Mouse (Mus musculus) heart, adult 2 months (tissue): ENCODE data around the gene Ppp6r2. TPM values are rescaled to one million over a fixed set of nuclear protein-coding genes. Genes with fewer than 3 reads are reported as not detected.
A peak's percentile ranks its signal among the peaks of the same experiment; 100 is the strongest.

Source experiments
- DNase-seq, 2 experiments: peaks; one replicate each; pipeline ENCODE4 v3.0.0; 2021
- H3K27ac ChIP-seq: fragments of 200-600 bp; 2 replicates; pipeline ENCODE4 v1.8.1; 2022
- H3K27me3 ChIP-seq: fragments of 200-500 bp; 2 replicates; pipeline ENCODE4 v1.6.1; 2012; ENCODE audit warnings: mild to moderate bottlenecking, low read length, inconsistent platforms, mixed read lengths; ENCODE audit not compliant: control insufficient read depth, insufficient read depth
- H3K36me3 ChIP-seq: fragments of 200-500 bp; 2 replicates; pipeline ENCODE4 v1.6.1; 2012; ENCODE audit warnings: low read length, inconsistent platforms; ENCODE audit not compliant: control insufficient read depth, insufficient read depth
- H3K4me1 ChIP-seq: fragments of 200-500 bp; 2 replicates; pipeline ENCODE4 v1.6.1; 2011; ENCODE audit warnings: low read length; ENCODE audit not compliant: control insufficient read depth, insufficient read depth
- H3K4me3 ChIP-seq: fragments of 200-600 bp; 2 replicates; pipeline ENCODE4 v1.8.1; 2022
- H3K79me2 ChIP-seq: fragments of 200-500 bp; replicated peaks from 2 replicates; pipeline ENCODE4 v1.6.1; 2012; ENCODE audit warnings: mild to moderate bottlenecking, inconsistent platforms, low read length, moderate library complexity, mixed read lengths; ENCODE audit not compliant: control insufficient read depth, insufficient read depth
- H3K9ac ChIP-seq: fragments of 200-500 bp; 2 replicates; pipeline ENCODE4 v1.6.1; 2012; ENCODE audit warnings: low read depth, mild to moderate bottlenecking, control low read depth, inconsistent platforms, low read length, mixed read lengths
- CTCF ChIP-seq: fragments of 200-600 bp; IDR thresholded peaks from 2 replicates; pipeline ENCODE4 v1.8.1; 2022; ENCODE audit warnings: antibody characterized with exemption, mild to moderate bottlenecking, moderate library complexity
- EP300 ChIP-seq: fragments of 200-500 bp; IDR thresholded peaks from 2 replicates; pipeline ENCODE4 v1.6.1; 2011; ENCODE audit warnings: low read depth, low read length, control low read depth; ENCODE audit not compliant: insufficient read depth
- POLR2A ChIP-seq: fragments of 200-500 bp; IDR thresholded peaks from 2 replicates; pipeline ENCODE4 v1.6.1; 2011; ENCODE audit warnings: mild to moderate bottlenecking, low read depth, low read length, control low read depth; ENCODE audit not compliant: insufficient read depth
- WGBS: fragments of 180-500 bp; shearing (Covaris S2); methylation state at CpG from one replicate; pipeline ENCODE4 v1.1.7; 2018; 5-methylcytosine and 5-hydroxymethylcytosine counted together
- intact Hi-C: fragments of 180-260 bp; cut with DNase I; formaldehyde crosslinking; loops from one replicate; pipeline ENCODE4 v1.15.1; 2025
- polyA plus RNA-seq: library from polyadenylated mRNA; depleted of rRNA; stranded (reverse); fragments of >200 nt; gene quantifications from 2 replicates; pipeline ENCODE4 v1.2.3, GENCODE M21; 2012
- total RNA-seq, 2 experiments: library from RNA; stranded (reverse); gene quantifications; 2 replicates each; pipeline ENCODE4 v1.2.3; 2021

Gene Ppp6r2
- total and polyA plus RNA-seq, 3 experiments = 66.7 to 107 (median 79.0) TPM

- Histone ChIP-seq H3K79me2 (no peaks in the 10 kb centered on the region), H3K9ac (no peak overlapping the region), H3K36me3 (no peaks in the 10 kb centered on the region), H3K27me3 (no peaks in the 10 kb centered on the region), H3K4me1 (no peaks in the 10 kb centered on the region; the same call in 1 of the 2 replicates), H3K27ac (no peak overlapping the region; the same call in 1 of the 2 replicates), H3K4me3 (no peak overlapping the region)
- WGBS = 36% methylated on average over 3 of the region's 3 CpGs
- DNase-seq = peak in 1 of 2 experiments; percentile 16
- intact Hi-C loops = loop anchor here (10.0 kb wide), 1 partner anchor 305 kb away; no protein-coding TSS in a partner anchor
- TF ChIP-seq POLR2A = no peak
- TF ChIP-seq CTCF = no peak
- TF ChIP-seq EP300 = no peak
These were observed 28.5 kb downstream of the Ppp6r2 start for GRCm38 (mm10) chr15:89239751-89240392.

GRCm38 (mm10) chr15:89241025-89241424 lies 29.7 kb downstream of the Ppp6r2 start:
- 67% methylated on average over 2 of the region's 2 CpGs for WGBS
- Histone ChIP-seq H3K4me3 (no peak overlapping the region), H3K4me1 (no peaks in the 10 kb centered on the region; the same call in 1 of the 2 replicates), H3K27me3 (no peaks in the 10 kb centered on the region), H3K79me2 (no peaks in the 10 kb centered on the region), H3K27ac (no peak overlapping the region), H3K36me3 (no peaks in the 10 kb centered on the region), H3K9ac (no peak overlapping the region)
- intact Hi-C loops = no loop called here
- no peak for TF ChIP-seq EP300
- TF ChIP-seq CTCF = peak; percentile 51
- no peak for DNase-seq

- H3K9ac ChIP-seq = no peak overlapping the region
- no peak for DNase-seq
- H3K27me3 ChIP-seq = no peaks in the 10 kb centered on the region
- no peak for TF ChIP-seq CTCF
- TF ChIP-seq POLR2A = no peak
- no peak for TF ChIP-seq EP300
- H3K4me1 ChIP-seq = no peaks in the 10 kb centered on the region
- WGBS = 90% methylated on average over 6 of the region's 6 CpGs
- no peaks in the 10 kb centered on the region for H3K36me3 ChIP-seq
- no peaks in the 10 kb centered on the region for H3K79me2 ChIP-seq
- intact Hi-C loops = no loop called here
- H3K27ac ChIP-seq = no peak overlapping the region
- no peak overlapping the region for H3K4me3 ChIP-seq
These were observed 37.7 kb downstream of the Ppp6r2 start for GRCm38 (mm10) chr15:89249063-89249462.

- Histone ChIP-seq H3K4me3 (no peak overlapping the region), H3K9ac (no peak overlapping the region), H3K79me2 (no peaks in the 10 kb centered on the region), H3K36me3 (no peaks in the 10 kb centered on the region), H3K4me1 (no peaks in the 10 kb centered on the region), H3K27ac (no peak overlapping the region), H3K27me3 (no peaks in the 10 kb centered on the region)
- 84% methylated on average over 4 of the region's 4 CpGs for WGBS
- intact Hi-C loops = no loop called here
- no peak for TF ChIP-seq CTCF
- TF ChIP-seq POLR2A = no peak
- TF ChIP-seq EP300 = no peak
- DNase-seq = peak in 1 of 2 experiments; percentile 20
These were observed 44.0 kb downstream of the Ppp6r2 start for GRCm38 (mm10) chr15:89255330-89255729.

GRCm38 (mm10) chr15:89258997-89259396 lies 47.6 kb downstream of the Ppp6r2 start:
- Histone ChIP-seq H3K36me3 (no peaks in the 10 kb centered on the region), H3K9ac (no peak overlapping the region), H3K27me3 (no peaks in the 10 kb centered on the region), H3K4me1 (no peaks in the 10 kb centered on the region), H3K79me2 (no peaks in the 10 kb centered on the region), H3K27ac (no peak overlapping the region), H3K4me3 (no peak overlapping the region)
- TF ChIP-seq CTCF = no peak
- TF ChIP-seq POLR2A = no peak
- TF ChIP-seq EP300 = no peak
- 95% methylated on average over 5 of the region's 5 CpGs for WGBS
- intact Hi-C loops = no loop called here
- no peak for DNase-seq

- DNase-seq = no peak
- H3K36me3 ChIP-seq = no peaks in the 10 kb centered on the region
- no peaks in the 10 kb centered on the region for H3K4me1 ChIP-seq
- intact Hi-C loops = no loop called here
- H3K27me3 ChIP-seq = no peaks in the 10 kb centered on the region
- WGBS = 73% methylated on average over 5 of the region's 5 CpGs
- no peak overlapping the region for H3K27ac ChIP-seq
- H3K4me3 ChIP-seq = no peak overlapping the region
- TF ChIP-seq EP300 (no peak), POLR2A (no peak), CTCF (no peak)
- no peak overlapping the region for H3K9ac ChIP-seq
- H3K79me2 ChIP-seq = no peaks in the 10 kb centered on the region
These were observed 53.1 kb downstream of the Ppp6r2 start for GRCm38 (mm10) chr15:89264485-89264884.
